Mouse (Mus musculus) ES-E14 (cell line): ENCODE results near the gene Vps41. TPM values are rescaled to one million over a fixed set of nuclear protein-coding genes. Genes with fewer than 3 reads are reported as not detected.

Experiments used
- DNase-seq: peaks from one replicate; pipeline ENCODE4 v3.0.0-alpha.2; 2013; ENCODE audit warnings: low read depth, low spot score
- H3K27ac ChIP-seq: 2 replicates; pipeline ENCODE4 v1.5.1; 2012; ENCODE audit warnings: low read depth, mild to moderate bottlenecking, low read length, moderate library complexity, mixed read lengths; ENCODE audit not compliant: poor library complexity, insufficient read depth, severe bottlenecking
- H3K36me3 ChIP-seq: 2 replicates; pipeline ENCODE4 v1.6.1; 2012; ENCODE audit warnings: mild to moderate bottlenecking, low read length, moderate library complexity, mixed read lengths; ENCODE audit not compliant: control insufficient read depth, poor library complexity, insufficient read depth, severe bottlenecking
- H3K4me1 ChIP-seq, 2 experiments: fragments of 150-350 bp in 1 of 2; sonication (generic) in 1 of 2; 2 replicates each; pipeline ENCODE4 v1.6.1; 2012; ENCODE audit warnings: low read length in 2 of 2, mild to moderate bottlenecking in 1 of 2, mixed read lengths in 1 of 2; ENCODE audit not compliant: control insufficient read depth in 2 of 2, insufficient read depth in 2 of 2, poor library complexity in 1 of 2
- H3K4me3 ChIP-seq, 2 experiments: fragments of 150-350 bp in 1 of 2; sonication (generic) in 1 of 2; 2 replicates each; pipeline ENCODE4 v1.5.1; 2012; ENCODE audit warnings: low read length in 2 of 2, low read depth in 1 of 2, mild to moderate bottlenecking in 1 of 2, mixed read lengths in 1 of 2; ENCODE audit not compliant: insufficient read depth in 1 of 2, poor library complexity in 1 of 2, severe bottlenecking in 1 of 2
- H3K9ac ChIP-seq: 2 replicates; pipeline ENCODE4 v1.6.1; 2012; ENCODE audit warnings: low read depth, mild to moderate bottlenecking, low read length, mixed read lengths; ENCODE audit not compliant: poor library complexity, insufficient read depth, severe bottlenecking
- H3K9me3 ChIP-seq: fragments of 150-350 bp; sonication (generic); 2 replicates; pipeline ENCODE4 v1.6.1; 2012; ENCODE audit warnings: low read depth, mild to moderate bottlenecking, low read length; ENCODE audit not compliant: control insufficient read depth, insufficient read depth
- CHD2 ChIP-seq: IDR thresholded peaks from 2 replicates; pipeline ENCODE4 v1.6.1; 2014; ENCODE audit warnings: mild to moderate bottlenecking, low read depth, low read length, inconsistent platforms
- HCFC1 ChIP-seq: IDR thresholded peaks from 2 replicates; pipeline ENCODE4 v1.6.1; 2012; ENCODE audit warnings: low read length, inconsistent platforms, borderline replicate concordance; ENCODE audit not compliant: insufficient read depth
- MAFK ChIP-seq: IDR thresholded peaks from 2 replicates; pipeline ENCODE4 v1.6.1; 2014; ENCODE audit warnings: mild to moderate bottlenecking, low read depth, low read length, inconsistent platforms; ENCODE audit not compliant: insufficient read depth
- ZC3H11A ChIP-seq: IDR thresholded peaks from 2 replicates; pipeline ENCODE4 v1.6.1; 2012; ENCODE audit warnings: low read depth, mild to moderate bottlenecking, inconsistent platforms, low read length, borderline replicate concordance
- ZNF384 ChIP-seq: IDR thresholded peaks from 2 replicates; pipeline ENCODE4 v1.6.1; 2012; ENCODE audit warnings: low read depth, low read length, inconsistent platforms
- in situ Hi-C, 2 experiments: fragments of 600-800 bp; cut with MboI; formaldehyde crosslinking; loops; one replicate each; pipeline ENCODE4 v1.15.1; 2025; ENCODE audit warnings: low sequenced_read_pairs in 2 of 2, inconsistent platforms in 1 of 2; ENCODE audit not compliant: unreplicated experiment in 2 of 2
- total RNA-seq: library from RNA; depleted of rRNA; stranded (reverse); fragments of 300-350 nt; gene quantifications from 2 replicates; pipeline ENCODE4 v1.2.3, GENCODE M21; 2012

Vps41 gene
- total RNA-seq, 1 experiment: 52.4 TPM

GRCm38 (mm10) chr13:18849563-18849962 is 132.5 kb downstream of the Vps41 start:
- Histone ChIP-seq H3K4me1 (no peaks in the 10 kb centered on the region), H3K4me3 (no peak overlapping the region), H3K9me3 (no peaks in the 10 kb centered on the region), H3K27ac (no peak overlapping the region), H3K36me3 (no peaks in the 10 kb centered on the region; the same call in 1 of the 2 replicates), H3K9ac (no peak overlapping the region)
- DNase-seq: no peak
- in situ Hi-C loops: no loop called here
- TF ChIP-seq CHD2: no peak

GRCm38 (mm10) chr13:18851182-18851581 is 134.1 kb downstream of the Vps41 start:
- H3K27ac ChIP-seq: no peak overlapping the region
- no peak overlapping the region for H3K9ac ChIP-seq
- in situ Hi-C loops: no loop called here
- no peak for TF ChIP-seq ZNF384
- TF ChIP-seq CHD2: no peak
- TF ChIP-seq HCFC1: no peak
- TF ChIP-seq MAFK: no peak
- TF ChIP-seq ZC3H11A: no peak
- DNase-seq: no peak
- no peaks in the 10 kb centered on the region; the same call in 1 of the 2 replicates for H3K36me3 ChIP-seq
- no peak overlapping the region for H3K4me3 ChIP-seq
- peaks cover 0 to under 1% of the 10 kb centered on the region in 2 experiments; a peak in 1 of 4 replicates for H3K4me1 ChIP-seq
- H3K9me3 ChIP-seq: no peaks in the 10 kb centered on the region

GRCm38 (mm10) chr13:18852718-18853117 is 135.6 kb downstream of the Vps41 start:
- no peak for DNase-seq
- Histone ChIP-seq H3K9ac (no peak overlapping the region), H3K9me3 (no peaks in the 10 kb centered on the region), H3K4me3 (no peak overlapping the region), H3K27ac (no peak overlapping the region), H3K4me1 (peaks cover 0 to 2% of the 10 kb centered on the region in 2 experiments; a peak in 1 of 4 replicates), H3K36me3 (peaks cover 4% of the 10 kb centered on the region; the same call in 1 of the 2 replicates)
- TF ChIP-seq CHD2: no peak
- TF ChIP-seq MAFK: no peak
- TF ChIP-seq HCFC1: no peak
- in situ Hi-C loops: no loop called here

GRCm38 (mm10) chr13:18856026-18856802 is 139.1 kb downstream of the Vps41 start:
- in situ Hi-C loops: no loop called here
- Histone ChIP-seq H3K36me3 (peaks cover 4% of the 10 kb centered on the region; the same call in 1 of the 2 replicates), H3K4me1 (peaks cover 0 to 2% of the 10 kb centered on the region in 2 experiments; a peak in 1 of 4 replicates), H3K9me3 (no peaks in the 10 kb centered on the region), H3K9ac (no peak overlapping the region), H3K27ac (no peak overlapping the region), H3K4me3 (no peak overlapping the region)
- TF ChIP-seq ZC3H11A (no peak), MAFK (peak; percentile 87)
- no peak for DNase-seq

- no peaks in the 10 kb centered on the region for H3K9me3 ChIP-seq
- no peak for DNase-seq
- no peak overlapping the region for H3K9ac ChIP-seq
- peaks cover 4% of the 10 kb centered on the region; the same call in 1 of the 2 replicates for H3K36me3 ChIP-seq
- H3K4me3 ChIP-seq: no peak overlapping the region
- peaks cover 0 to 2% of the 10 kb centered on the region in 2 experiments; a peak in 1 of 4 replicates for H3K4me1 ChIP-seq
- in situ Hi-C loops: no loop called here
- no peak for TF ChIP-seq HCFC1
- TF ChIP-seq MAFK: no peak
- no peak for TF ChIP-seq CHD2
- no peak for TF ChIP-seq ZC3H11A
- no peak for TF ChIP-seq ZNF384
- H3K27ac ChIP-seq: no peak overlapping the region
Measured at GRCm38 (mm10) chr13:18858183-18858582, 141.1 kb downstream of the Vps41 start.
